Mouse (Mus musculus) embryonic fibroblast, embryonic 13.5 days (primary cell): ENCODE data around the gene Gm2381. TPM values are rescaled to one million over a fixed set of nuclear protein-coding genes. Genes with fewer than 3 reads are reported as not detected.
"Not testable (repeated sequence)": the region's sequence is repeated elsewhere in the genome, so short reads cannot be mapped to it uniquely, and the experiment has no call there.

Experiments used
- H3K27ac ChIP-seq: 2 replicates; pipeline ENCODE4 v1.5.1; 2012; ENCODE audit warnings: low read length, control low read depth, inconsistent platforms; ENCODE audit not compliant: insufficient read depth
- H3K4me1 ChIP-seq: 2 replicates; pipeline ENCODE4 v1.6.1; 2011; ENCODE audit warnings: low read length; ENCODE audit not compliant: control insufficient read depth, insufficient read depth
- H3K4me3 ChIP-seq: 2 replicates; pipeline ENCODE4 v1.5.1; 2011; ENCODE audit warnings: mild to moderate bottlenecking, control low read depth, low read length; ENCODE audit not compliant: insufficient read depth
- CTCF ChIP-seq: IDR thresholded peaks from 2 replicates; pipeline ENCODE4 v1.5.1; 2011; ENCODE audit warnings: mild to moderate bottlenecking, control low read depth, low read length, moderate library complexity, borderline replicate concordance; ENCODE audit not compliant: insufficient read depth
- POLR2A ChIP-seq: IDR thresholded peaks from 2 replicates; pipeline ENCODE4 v1.6.1; 2011; ENCODE audit warnings: low read depth, mild to moderate bottlenecking, control low read depth, low read length, moderate library complexity
- polyA plus RNA-seq: library from polyadenylated mRNA; stranded (reverse); fragments of >200 nt; gene quantifications from 2 replicates; pipeline ENCODE4 v1.2.4, GENCODE M21; 2011; ENCODE audit warnings: low read depth; ENCODE audit not compliant: missing spikeins, insufficient read length

Gm2381 gene
- polyA plus RNA-seq = 0.18 TPM in 1 of 2 replicates, not detected in the other

DNA sequence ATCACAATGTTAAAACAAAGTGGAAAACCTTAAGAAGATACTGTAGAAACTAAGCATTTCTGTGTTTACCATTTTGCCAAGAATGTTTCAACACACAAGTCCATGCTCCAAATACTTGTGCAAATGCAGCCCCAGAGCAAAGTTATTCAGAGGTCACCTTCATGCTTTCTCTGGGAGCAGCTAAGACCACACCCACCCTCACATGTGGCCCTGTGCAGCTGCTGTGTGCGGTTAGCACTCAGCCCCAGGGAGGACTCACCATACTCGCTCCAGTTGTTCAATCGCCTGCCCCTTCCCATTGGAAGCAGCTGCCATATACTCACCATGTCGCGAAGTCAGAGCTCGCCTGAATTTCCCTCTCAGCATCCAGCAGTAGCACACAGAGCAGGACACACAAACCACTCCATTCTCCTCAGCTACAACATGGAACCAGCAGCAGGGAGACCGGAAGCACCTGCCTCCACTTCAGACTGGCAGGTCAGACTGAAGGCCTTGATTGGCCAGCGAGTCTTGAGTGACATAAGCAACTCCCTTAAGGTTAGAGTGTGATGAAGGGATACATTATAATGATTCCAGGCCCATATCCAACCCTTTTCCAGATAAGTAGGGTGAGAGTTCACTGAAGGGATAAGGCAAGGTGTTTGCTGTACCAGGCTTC is at the start of gene Gm2381:
Gene Gm2381, minus strand, starts transcription at position 434 of the 658 bp plus-strand sequence.
- H3K4me1 ChIP-seq, H3K4me3 ChIP-seq, H3K27ac ChIP-seq: not testable (repeated sequence)

DNA sequence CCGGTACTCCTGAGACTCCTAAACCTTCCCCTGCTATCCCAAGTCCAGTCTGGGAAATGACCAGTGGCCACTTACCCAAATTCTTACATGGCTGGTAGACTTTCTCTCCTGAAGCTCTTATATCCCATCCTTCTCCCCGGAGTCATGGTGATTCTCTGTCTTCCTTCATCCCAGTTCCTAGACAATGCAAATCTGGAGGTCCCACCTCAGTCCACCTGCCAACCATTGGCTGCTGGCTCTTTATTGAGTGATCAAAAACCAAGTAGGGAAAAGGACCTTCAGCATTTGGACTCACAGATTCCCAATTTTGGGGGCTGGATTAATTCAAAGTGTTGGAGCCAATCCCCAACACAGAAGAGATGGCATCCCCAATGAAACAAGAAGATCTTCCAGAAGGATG is 31.0 kb upstream of the Gm2381 start:
- not testable (repeated sequence) for H3K4me1 ChIP-seq, H3K4me3 ChIP-seq, H3K27ac ChIP-seq

- Histone ChIP-seq H3K27ac (no peak overlapping the region), H3K4me3 (no peak overlapping the region), H3K4me1 (no peaks in the 10 kb centered on the region)
- TF ChIP-seq POLR2A = no peak
- no peak for TF ChIP-seq CTCF
These were observed 11.1 kb upstream of the Gm2381 start for GRCm38 (mm10) chr7:42878090-42878489.

DNA sequence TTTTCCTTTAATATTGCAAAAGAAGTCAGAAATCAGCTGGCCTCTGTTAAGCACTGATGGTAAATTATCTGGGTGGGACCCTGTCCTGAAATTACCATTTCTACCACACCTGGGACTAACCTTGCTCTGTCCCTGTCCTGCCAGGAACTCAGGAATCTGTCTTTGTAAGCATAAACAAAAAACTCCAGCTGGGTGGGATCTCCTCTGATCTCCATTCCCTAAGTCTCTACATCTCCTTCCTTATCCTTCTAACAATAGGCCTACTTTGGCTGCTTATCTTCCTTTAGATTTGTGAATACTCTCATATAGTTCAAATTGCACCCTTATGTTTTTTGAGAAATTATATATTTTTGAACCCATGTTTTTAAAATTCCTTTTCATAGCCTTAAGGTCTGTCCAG is 28.7 kb downstream of the Gm2381 start:
- not testable (repeated sequence) for H3K4me3 ChIP-seq, H3K4me1 ChIP-seq, H3K27ac ChIP-seq

DNA sequence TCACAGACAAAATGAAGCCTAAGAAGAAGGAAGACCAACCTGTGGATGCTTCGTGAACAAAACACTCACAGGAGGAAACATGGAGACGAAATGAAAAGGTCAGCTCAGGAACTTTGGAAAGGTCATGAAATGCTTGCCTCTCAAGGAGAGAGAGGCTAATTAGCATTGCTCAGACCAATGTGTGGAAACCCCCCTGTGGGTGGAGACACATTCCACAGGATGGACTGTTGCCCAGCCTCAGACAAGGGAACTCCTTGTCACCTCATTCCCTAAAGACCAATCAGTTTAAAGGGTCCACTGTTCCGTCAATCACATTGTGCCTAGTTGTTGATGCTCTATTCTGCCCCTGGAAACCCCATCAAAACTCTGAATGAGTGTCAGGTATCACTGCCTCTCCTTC is 34.8 kb downstream of the Gm2381 start:
- Histone ChIP-seq H3K4me1 (no peaks in the 10 kb centered on the region), H3K4me3 (no peak overlapping the region), H3K27ac (no peak overlapping the region)
- TF ChIP-seq CTCF (no peak), POLR2A (no peak)

DNA sequence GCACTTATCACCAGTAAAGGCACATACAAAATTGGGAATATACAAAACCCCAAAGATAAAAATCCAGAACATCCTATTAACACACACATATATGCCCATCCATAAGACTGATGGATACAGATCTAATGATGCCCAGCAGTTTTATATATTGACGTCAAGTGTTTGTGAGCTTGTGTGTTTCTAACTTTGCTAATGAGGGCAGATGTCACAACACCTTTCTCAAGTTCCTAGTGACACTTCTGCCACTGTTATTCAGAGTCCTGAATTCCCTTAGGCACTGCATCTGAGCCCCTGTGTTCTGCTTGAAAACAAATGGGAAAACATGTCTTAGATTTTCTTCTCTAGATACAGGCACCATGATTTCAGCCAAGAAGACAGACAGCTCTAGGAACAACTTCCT is 73.6 kb downstream of the Gm2381 start, which contains the start of gene Vmn2r62:
Gene Vmn2r62, minus strand, starts transcription at position 101 of the 400 bp plus-strand sequence.
- not testable (repeated sequence) for H3K4me1 ChIP-seq, H3K27ac ChIP-seq, H3K4me3 ChIP-seq

Other genes with a start within 250 kb of the Gm2381 start
- gene Zfp976, start 224.6 kb downstream of the Gm2381 start, polyA plus RNA-seq = 5.0 and 6.0 TPM in 2 replicates
- 4.1 and 6.2 TPM in 2 replicates for gene Zfp975, start 174.5 kb downstream of the Gm2381 start, polyA plus RNA-seq
- not detected in 2 replicates for gene Gm17067, start 140.2 kb downstream of the Gm2381 start, polyA plus RNA-seq
- not detected in 2 replicates for gene Vmn2r62, start 73.7 kb downstream of the Gm2381 start, polyA plus RNA-seq
- gene Vmn2r63, start 66.6 kb upstream of the Gm2381 start, polyA plus RNA-seq = not detected in 2 replicates
- not detected in 2 replicates for gene Gm9268, start 151.5 kb upstream of the Gm2381 start, polyA plus RNA-seq
- gene Zfp936, start 247.0 kb upstream of the Gm2381 start, polyA plus RNA-seq = 0.19 TPM in 1 of 2 replicates, not detected in the other